Mouse (Mus musculus): ENCODE data around the gene Tomm20. TPM values are rescaled to one million over a fixed set of nuclear protein-coding genes. Genes with fewer than 3 reads are reported as not detected.
A peak's percentile ranks its signal among the peaks of the same experiment; 100 is the strongest.

Gene Tomm20
- polyA plus RNA-seq, 1 experiment: 432 TPM

DNA sequence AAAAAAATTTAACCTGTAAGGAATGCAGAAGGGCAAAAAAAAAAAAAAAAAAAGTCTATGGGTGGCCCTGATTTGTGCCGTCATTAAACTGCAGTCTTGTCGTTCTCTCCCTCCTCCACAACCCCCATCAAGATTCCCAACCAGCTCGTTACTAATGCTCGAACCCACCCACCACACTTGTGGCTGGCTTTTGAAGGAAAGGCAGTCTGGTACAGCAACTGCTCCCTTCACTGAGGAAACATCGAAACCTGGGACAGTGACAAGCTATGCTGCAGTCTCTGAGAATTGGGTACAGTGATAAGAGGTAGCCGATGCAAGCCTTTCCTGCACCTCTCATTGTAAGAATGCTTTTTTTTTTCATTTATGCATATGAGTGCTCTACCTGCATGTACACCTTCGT is 800 bp upstream of the Tomm20 start:
- Histone ChIP-seq H3K27ac (ENCODE audit: control insufficient read depth, insufficient read depth, low read length) (no peak overlapping the region), H3K27me3 (ENCODE audit: control insufficient read depth, insufficient read depth, low read length) (no peaks in the 10 kb centered on the region), H3K36me3 (ENCODE audit: control insufficient read depth, insufficient read depth, low read length) (peaks cover 10% of the 10 kb centered on the region), H3K4me1 (replicated peaks; ENCODE audit: control insufficient read depth, insufficient read depth, low read length) (peaks cover 16% of the 10 kb centered on the region), H3K4me3 (ENCODE audit: control insufficient read depth, insufficient read depth, low read length) (no peak overlapping the region)
- WGBS: 95% methylated on average over 7 of the region's 7 CpGs
- DNase-seq: no peak
- TF ChIP-seq POLR2A (IDR thresholded peaks at IDR 0.05; ENCODE audit: control insufficient read depth, extremely low read depth, insufficient read depth, low read length, poor library complexity): no peak
- no peak for TF ChIP-seq CTCF (IDR thresholded peaks at IDR 0.05; ENCODE audit: borderline replicate concordance, control insufficient read depth, extremely low read depth, insufficient read depth, low read length, poor library complexity)

DNA sequence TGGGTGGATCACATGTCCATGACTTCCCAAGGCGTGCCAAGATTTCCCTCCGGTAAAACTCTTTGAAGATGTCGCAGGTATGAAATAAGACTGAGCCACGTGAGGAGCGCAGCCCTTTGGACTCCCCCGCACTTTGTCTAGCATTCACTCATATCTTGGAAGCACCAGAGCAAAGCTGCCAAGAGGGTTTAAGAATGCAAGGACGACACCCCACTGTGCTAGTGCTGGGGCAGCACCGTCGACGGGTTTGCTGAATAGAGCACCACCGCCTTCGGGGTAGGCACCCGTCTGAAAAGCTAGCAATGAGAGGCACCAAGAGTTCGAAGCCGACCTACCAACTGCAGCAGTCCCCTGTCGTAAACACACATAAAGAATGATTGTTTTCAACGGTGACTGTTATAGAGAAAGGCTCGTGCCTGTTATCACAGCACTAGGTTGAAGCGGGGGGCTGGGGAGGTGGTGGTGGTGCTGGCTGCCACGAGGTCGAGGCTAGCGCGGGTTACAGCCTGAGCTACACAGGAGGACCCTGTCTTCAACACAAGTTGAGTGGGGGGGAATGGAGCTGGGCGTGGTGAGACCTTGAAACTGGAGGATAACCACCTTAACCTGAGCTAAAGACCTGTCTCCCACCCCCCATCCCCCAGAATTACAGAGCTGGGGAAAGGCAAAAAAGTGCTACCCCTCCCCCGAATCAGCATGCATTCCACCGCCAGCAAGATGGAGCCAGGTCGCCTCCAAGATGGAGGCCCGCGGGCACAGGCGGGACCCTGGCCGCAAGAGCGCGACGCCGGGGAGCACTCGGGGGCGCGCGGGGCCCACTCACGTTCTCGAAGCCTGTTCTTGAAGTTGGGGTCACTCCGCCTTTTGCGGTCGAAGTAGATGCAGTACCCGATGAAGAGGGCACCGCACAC is 608 bp downstream of the Tomm20 start:
- H3K27ac ChIP-seq (ENCODE audit: control insufficient read depth, insufficient read depth, low read length): no peak overlapping the region
- no peaks in the 10 kb centered on the region for H3K27me3 ChIP-seq (ENCODE audit: control insufficient read depth, insufficient read depth, low read length)
- peaks cover 1% of the 10 kb centered on the region for H3K36me3 ChIP-seq (ENCODE audit: control insufficient read depth, insufficient read depth, low read length)
- peaks cover 16% of the 10 kb centered on the region for H3K4me1 ChIP-seq (replicated peaks; ENCODE audit: control insufficient read depth, insufficient read depth, low read length)
- DNase-seq: peak; percentile 39
- under 1% methylated on average over 46 of the region's 46 CpGs for WGBS
- H3K4me3 ChIP-seq (ENCODE audit: control insufficient read depth, insufficient read depth, low read length): peak overlapping the region; percentile 66
- TF ChIP-seq CTCF (IDR thresholded peaks at IDR 0.05; ENCODE audit: borderline replicate concordance, control insufficient read depth, extremely low read depth, insufficient read depth, low read length, poor library complexity) (no peak), POLR2A (IDR thresholded peaks at IDR 0.05; ENCODE audit: control insufficient read depth, extremely low read depth, insufficient read depth, low read length, poor library complexity) (no peak)

DNA sequence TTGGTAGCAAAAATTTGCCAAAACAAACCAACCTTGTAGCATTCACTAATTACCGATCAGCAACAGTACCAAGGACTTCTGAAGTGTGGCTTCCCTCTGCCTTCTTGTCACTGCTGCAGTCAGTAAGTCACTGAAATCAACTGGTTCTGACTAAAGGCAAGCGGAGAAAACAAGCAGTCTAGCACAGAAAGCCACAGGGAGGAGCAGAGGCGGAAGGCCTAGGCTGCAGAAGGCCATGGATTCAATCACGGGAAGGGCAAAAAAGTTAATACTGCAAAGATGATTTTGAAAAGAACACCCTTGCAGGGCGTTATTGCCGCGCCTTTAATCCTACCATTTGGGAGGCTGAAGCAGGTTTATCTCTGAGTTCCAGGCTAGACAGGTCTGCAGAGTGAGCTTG is 2.1 kb downstream of the Tomm20 start:
- 85% methylated on average over 7 of the region's 7 CpGs for WGBS
- Histone ChIP-seq H3K4me1 (replicated peaks; ENCODE audit: control insufficient read depth, insufficient read depth, low read length) (peaks cover 16% of the 10 kb centered on the region), H3K27me3 (ENCODE audit: control insufficient read depth, insufficient read depth, low read length) (no peaks in the 10 kb centered on the region), H3K4me3 (ENCODE audit: control insufficient read depth, insufficient read depth, low read length) (no peak overlapping the region), H3K27ac (ENCODE audit: control insufficient read depth, insufficient read depth, low read length) (no peak overlapping the region), H3K36me3 (ENCODE audit: control insufficient read depth, insufficient read depth, low read length) (peaks cover 9% of the 10 kb centered on the region)
- DNase-seq: no peak
- TF ChIP-seq CTCF (IDR thresholded peaks at IDR 0.05; ENCODE audit: borderline replicate concordance, control insufficient read depth, extremely low read depth, insufficient read depth, low read length, poor library complexity) (no peak), POLR2A (IDR thresholded peaks at IDR 0.05; ENCODE audit: control insufficient read depth, extremely low read depth, insufficient read depth, low read length, poor library complexity) (no peak)

DNA sequence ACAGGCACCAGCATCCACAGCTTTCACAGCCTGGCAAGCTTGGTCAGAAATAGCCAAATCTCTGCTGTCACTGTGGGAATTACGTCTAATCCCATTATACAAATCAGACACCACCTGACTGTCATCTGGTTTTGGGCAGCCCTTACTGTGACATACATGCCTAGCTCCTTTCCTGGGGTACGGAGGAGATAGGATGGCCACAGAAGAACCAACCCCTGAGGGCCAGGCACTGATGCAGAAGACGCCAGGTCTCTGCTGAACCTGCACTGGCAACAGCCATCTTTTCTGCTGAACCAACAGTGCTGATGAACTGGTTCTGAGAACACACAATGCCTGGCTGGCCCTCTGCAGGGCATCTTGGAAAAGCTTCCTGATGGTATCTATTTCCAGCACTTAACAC is 8.3 kb downstream of the Tomm20 start:
- Histone ChIP-seq H3K36me3 (ENCODE audit: control insufficient read depth, insufficient read depth, low read length) (peaks cover 66% of the 10 kb centered on the region), H3K27ac (ENCODE audit: control insufficient read depth, insufficient read depth, low read length) (no peak overlapping the region), H3K4me1 (replicated peaks; ENCODE audit: control insufficient read depth, insufficient read depth, low read length) (no peaks in the 10 kb centered on the region), H3K27me3 (ENCODE audit: control insufficient read depth, insufficient read depth, low read length) (no peaks in the 10 kb centered on the region), H3K4me3 (ENCODE audit: control insufficient read depth, insufficient read depth, low read length) (no peak overlapping the region)
- 93% methylated on average over 3 of the region's 3 CpGs for WGBS
- TF ChIP-seq POLR2A (IDR thresholded peaks at IDR 0.05; ENCODE audit: control insufficient read depth, extremely low read depth, insufficient read depth, low read length, poor library complexity) (no peak), CTCF (IDR thresholded peaks at IDR 0.05; ENCODE audit: borderline replicate concordance, control insufficient read depth, extremely low read depth, insufficient read depth, low read length, poor library complexity) (no peak)
- DNase-seq: no peak

DNA sequence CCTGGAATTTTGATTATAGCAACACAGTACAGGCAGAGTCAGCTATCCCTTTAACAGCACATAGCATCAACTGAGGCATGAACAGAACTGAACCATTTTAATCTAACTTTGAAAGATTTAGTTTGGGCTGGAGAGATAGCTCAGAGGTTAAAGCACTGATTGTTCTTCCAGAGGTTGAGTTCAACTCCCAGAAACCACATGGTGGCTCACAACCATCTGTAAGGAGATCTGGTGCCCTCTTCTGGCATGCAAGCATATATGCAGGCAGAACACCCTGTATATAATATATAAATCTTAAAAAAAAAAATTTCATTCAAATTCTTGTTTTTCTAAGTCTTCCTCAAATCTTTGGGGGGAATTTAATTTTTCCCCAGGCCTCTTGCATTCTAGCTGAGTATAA is 9.7 kb downstream of the Tomm20 start:
- Histone ChIP-seq H3K4me3 (ENCODE audit: control insufficient read depth, insufficient read depth, low read length) (no peak overlapping the region), H3K27ac (ENCODE audit: control insufficient read depth, insufficient read depth, low read length) (no peak overlapping the region), H3K4me1 (replicated peaks; ENCODE audit: control insufficient read depth, insufficient read depth, low read length) (no peaks in the 10 kb centered on the region), H3K27me3 (ENCODE audit: control insufficient read depth, insufficient read depth, low read length) (no peaks in the 10 kb centered on the region), H3K36me3 (ENCODE audit: control insufficient read depth, insufficient read depth, low read length) (peaks cover 67% of the 10 kb centered on the region)
- TF ChIP-seq POLR2A (IDR thresholded peaks at IDR 0.05; ENCODE audit: control insufficient read depth, extremely low read depth, insufficient read depth, low read length, poor library complexity) (no peak), CTCF (IDR thresholded peaks at IDR 0.05; ENCODE audit: borderline replicate concordance, control insufficient read depth, extremely low read depth, insufficient read depth, low read length, poor library complexity) (no peak)
- no peak for DNase-seq

DNA sequence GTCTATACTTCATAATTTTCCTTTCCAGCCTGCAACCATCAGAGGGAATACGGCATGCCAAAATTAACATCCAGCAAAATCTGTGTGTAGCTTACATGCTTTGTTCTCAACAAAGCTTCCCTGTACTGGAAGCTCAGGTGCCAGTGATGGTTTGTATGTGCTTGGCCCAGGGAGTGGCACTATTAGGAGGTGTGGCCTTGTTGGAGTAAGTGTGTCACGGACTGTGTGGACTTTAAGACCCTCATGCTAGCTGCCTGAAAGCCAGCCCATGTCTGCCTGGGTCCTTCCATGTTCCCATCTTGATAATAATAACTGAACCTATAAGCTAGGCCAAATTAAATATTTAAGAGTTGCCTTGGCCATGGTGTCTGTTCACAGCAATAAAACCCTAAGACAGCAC is 10.3 kb downstream of the Tomm20 start:
- Histone ChIP-seq H3K36me3 (ENCODE audit: control insufficient read depth, insufficient read depth, low read length) (peaks cover 67% of the 10 kb centered on the region), H3K4me1 (replicated peaks; ENCODE audit: control insufficient read depth, insufficient read depth, low read length) (no peaks in the 10 kb centered on the region), H3K4me3 (ENCODE audit: control insufficient read depth, insufficient read depth, low read length) (no peak overlapping the region), H3K27ac (ENCODE audit: control insufficient read depth, insufficient read depth, low read length) (no peak overlapping the region), H3K27me3 (ENCODE audit: control insufficient read depth, insufficient read depth, low read length) (no peaks in the 10 kb centered on the region)
- 98% methylated on average over 2 of the region's 2 CpGs for WGBS
- TF ChIP-seq POLR2A (IDR thresholded peaks at IDR 0.05; ENCODE audit: control insufficient read depth, extremely low read depth, insufficient read depth, low read length, poor library complexity) (no peak), CTCF (IDR thresholded peaks at IDR 0.05; ENCODE audit: borderline replicate concordance, control insufficient read depth, extremely low read depth, insufficient read depth, low read length, poor library complexity) (no peak)
- DNase-seq: no peak
